Mouse (Mus musculus): Measurements from ENCODE around the gene Tmem104.

Tmem104 gene

GRCm38 (mm10) chr11:115198932-115199384 lies 11.7 kb downstream of the Tmem104 start:
- DNase-seq (ENCODE audit: low spot score in 2 of 2), result no peak

- no peak for DNase-seq (ENCODE audit: low spot score in 2 of 2)
Measured at GRCm38 (mm10) chr11:115200520-115200919, 13.2 kb downstream of the Tmem104 start.

GRCm38 (mm10) chr11:115202316-115202715 lies 15.0 kb downstream of the Tmem104 start:
- peak; percentile 74 to 81 for DNase-seq (ENCODE audit: low spot score in 2 of 2)

GRCm38 (mm10) chr11:115202756-115203155 lies 15.5 kb downstream of the Tmem104 start:
- no peak for DNase-seq (ENCODE audit: low spot score in 2 of 2)

GRCm38 (mm10) chr11:115208126-115208525 lies 20.8 kb downstream of the Tmem104 start:
- no peak for DNase-seq (ENCODE audit: low spot score in 2 of 2)

GRCm38 (mm10) chr11:115208776-115209732 lies 21.8 kb downstream of the Tmem104 start:
- peak in 1 of 2 experiments; percentile 22 for DNase-seq (ENCODE audit: low spot score in 2 of 2)

- no peak for DNase-seq (ENCODE audit: low spot score in 2 of 2)
Measured at GRCm38 (mm10) chr11:115209958-115210357, 22.7 kb downstream of the Tmem104 start.

GRCm38 (mm10) chr11:115212116-115212515 lies 24.8 kb downstream of the Tmem104 start:
- DNase-seq (ENCODE audit: low spot score in 2 of 2), result no peak

- no peak for DNase-seq (ENCODE audit: low spot score in 2 of 2)
Measured at GRCm38 (mm10) chr11:115215123-115215522, 27.8 kb downstream of the Tmem104 start.

- no peak for DNase-seq (ENCODE audit: low spot score in 2 of 2)
Measured at GRCm38 (mm10) chr11:115217439-115218410, 30.4 kb downstream of the Tmem104 start.

- DNase-seq (ENCODE audit: low spot score in 2 of 2), result peak; percentile 40 to 69
Measured at GRCm38 (mm10) chr11:115219263-115219662, 32.0 kb downstream of the Tmem104 start.

GRCm38 (mm10) chr11:115219685-115220084 lies 32.4 kb downstream of the Tmem104 start:
- no peak for DNase-seq (ENCODE audit: low spot score in 2 of 2)

GRCm38 (mm10) chr11:115222077-115222476 lies 34.8 kb downstream of the Tmem104 start:
- DNase-seq (ENCODE audit: low spot score in 2 of 2), result no peak

- no peak for DNase-seq (ENCODE audit: low spot score in 2 of 2)
Measured at GRCm38 (mm10) chr11:115222570-115222969, 35.3 kb downstream of the Tmem104 start.

GRCm38 (mm10) chr11:115223451-115223850 lies 36.2 kb downstream of the Tmem104 start:
- DNase-seq (ENCODE audit: low spot score in 2 of 2), result no peak

GRCm38 (mm10) chr11:115223877-115224276 lies 36.6 kb downstream of the Tmem104 start:
- DNase-seq (ENCODE audit: low spot score in 2 of 2), result no peak

- no peak for DNase-seq (ENCODE audit: low spot score in 2 of 2)
Measured at GRCm38 (mm10) chr11:115224889-115225288, 37.6 kb downstream of the Tmem104 start.

GRCm38 (mm10) chr11:115225301-115225700 lies 38.0 kb downstream of the Tmem104 start:
- no peak for DNase-seq (ENCODE audit: low spot score in 2 of 2)

GRCm38 (mm10) chr11:115226811-115227491 lies 39.7 kb downstream of the Tmem104 start:
- no peak for DNase-seq (ENCODE audit: low spot score in 2 of 2)

GRCm38 (mm10) chr11:115227640-115228039 lies 40.4 kb downstream of the Tmem104 start:
- DNase-seq (ENCODE audit: low spot score in 2 of 2), result no peak

- DNase-seq (ENCODE audit: low spot score in 2 of 2), result no peak
Measured at GRCm38 (mm10) chr11:115228430-115228829, 41.1 kb downstream of the Tmem104 start.
